Mouse (Mus musculus) cerebellum, adult 11 months (tissue): ENCODE results near the gene Klhl25.
A peak's percentile ranks its signal among the peaks of the same experiment; 100 is the strongest.
"Not testable (repeated sequence)": the region's sequence is repeated elsewhere in the genome, so short reads cannot be mapped to it uniquely, and the experiment has no call there.

ENCODE experiments used
- DNase-seq: peaks from one replicate; pipeline ENCODE4 v3.0.0; 2022

Klhl25 gene

DNA sequence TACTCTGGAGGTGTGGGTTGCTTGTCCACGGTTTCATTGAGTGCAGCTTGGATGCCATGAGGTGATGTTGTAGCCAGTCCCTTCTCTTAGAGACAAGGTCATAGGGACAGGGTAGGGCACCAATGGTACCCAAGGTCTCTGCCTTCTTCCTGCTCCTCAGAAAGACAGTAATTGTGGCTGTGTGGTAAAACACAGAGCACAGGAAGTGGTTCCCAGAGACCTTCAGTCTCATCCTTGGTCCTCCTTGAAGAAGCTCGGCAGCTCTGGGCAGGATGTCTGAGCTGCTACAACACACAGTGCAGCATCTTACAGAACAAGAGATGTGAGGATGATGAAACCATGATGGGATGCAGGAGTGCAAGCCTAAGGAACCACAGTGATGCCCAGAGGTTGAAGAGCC lies 31.3 kb downstream of the Klhl25 start:
- not testable (repeated sequence) for DNase-seq

GRCm38 (mm10) chr7:75880236-75880635 lies 32.1 kb downstream of the Klhl25 start:
- no peak for DNase-seq

DNA sequence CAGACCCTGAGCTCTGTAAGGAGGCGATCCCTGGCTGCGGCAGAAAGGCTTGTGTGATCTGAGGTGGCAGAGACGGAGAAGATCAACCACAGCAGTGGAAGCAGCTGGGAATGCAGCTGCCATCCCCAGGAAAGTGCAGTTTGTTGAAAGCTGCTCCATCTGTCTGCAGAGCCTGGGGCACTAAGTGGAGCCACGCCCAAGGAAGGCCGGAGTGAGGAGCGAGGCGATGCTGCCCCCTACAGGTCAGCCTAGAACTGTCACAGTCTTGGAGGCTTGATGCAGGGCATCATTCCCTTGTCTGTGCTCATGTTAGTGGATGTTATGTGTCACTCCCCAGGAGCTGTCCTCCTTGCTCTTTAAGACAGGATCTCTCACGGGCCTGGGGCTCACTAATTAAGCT lies 32.5 kb downstream of the Klhl25 start:
- peak; percentile 59 for DNase-seq

DNA sequence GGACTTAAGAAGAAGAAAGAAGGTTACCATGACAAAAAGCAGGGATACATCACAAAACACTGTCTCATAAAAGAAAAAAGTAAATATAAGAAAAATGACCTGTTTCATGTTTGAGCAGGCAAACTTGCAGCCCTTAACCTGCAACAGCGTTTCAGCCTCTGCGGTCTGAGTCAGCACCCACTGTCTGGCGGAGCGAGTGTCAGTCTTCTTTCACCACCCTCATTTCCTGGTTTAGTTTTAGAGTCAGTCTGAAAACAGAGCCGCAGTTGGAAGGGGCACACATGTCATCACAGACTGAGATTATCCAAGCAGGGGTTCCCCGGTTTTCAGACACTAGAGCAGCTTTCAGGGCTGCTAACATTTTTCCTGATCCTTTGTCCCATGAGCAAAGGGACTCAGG lies 33.3 kb downstream of the Klhl25 start:
- no peak for DNase-seq

- DNase-seq = no peak
Measured at GRCm38 (mm10) chr7:75881791-75882190, 33.7 kb downstream of the Klhl25 start.

DNA sequence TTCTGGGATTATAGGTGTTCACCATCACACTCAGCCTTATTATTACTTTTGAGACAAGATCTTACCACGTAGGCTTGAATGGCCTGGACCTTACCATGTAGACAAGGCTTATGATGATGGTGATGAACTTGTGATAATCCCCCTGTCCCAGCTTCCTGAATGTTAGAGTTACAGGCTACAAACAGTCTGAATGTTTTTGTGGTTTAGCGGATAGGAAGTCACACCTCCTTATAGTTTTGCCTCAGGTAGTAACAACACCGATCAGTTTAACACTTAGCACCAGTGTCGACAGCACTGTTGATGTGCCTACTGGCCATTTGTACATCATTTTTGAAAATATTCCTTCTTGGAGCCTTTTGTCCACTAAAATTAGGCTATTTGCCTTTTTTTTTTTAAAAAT lies 43.4 kb downstream of the Klhl25 start:
- DNase-seq = no peak

GRCm38 (mm10) chr7:75892737-75893136 lies 44.6 kb downstream of the Klhl25 start:
- no peak for DNase-seq

- DNase-seq = no peak
Measured at GRCm38 (mm10) chr7:75893709-75894108, 45.6 kb downstream of the Klhl25 start.

DNA sequence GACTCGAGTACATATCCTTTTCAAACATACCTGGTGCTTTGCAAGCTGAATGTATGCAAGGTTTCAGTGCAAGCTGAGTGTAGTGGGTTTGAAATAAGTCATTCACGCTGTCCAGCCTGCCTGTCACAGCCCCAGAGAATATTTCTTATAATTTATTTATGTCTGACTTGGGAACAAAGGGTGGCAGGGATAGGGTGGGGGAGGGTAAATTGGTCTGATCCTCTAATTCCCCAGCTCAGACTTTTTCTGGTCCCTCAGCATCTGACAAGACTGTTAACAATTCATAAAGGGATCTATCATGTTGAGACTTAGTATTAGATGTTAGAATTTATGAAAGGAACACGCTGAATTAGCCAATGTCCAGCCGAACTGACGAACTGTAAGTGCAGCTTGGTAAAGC lies 48.9 kb downstream of the Klhl25 start:
- DNase-seq = no peak

DNA sequence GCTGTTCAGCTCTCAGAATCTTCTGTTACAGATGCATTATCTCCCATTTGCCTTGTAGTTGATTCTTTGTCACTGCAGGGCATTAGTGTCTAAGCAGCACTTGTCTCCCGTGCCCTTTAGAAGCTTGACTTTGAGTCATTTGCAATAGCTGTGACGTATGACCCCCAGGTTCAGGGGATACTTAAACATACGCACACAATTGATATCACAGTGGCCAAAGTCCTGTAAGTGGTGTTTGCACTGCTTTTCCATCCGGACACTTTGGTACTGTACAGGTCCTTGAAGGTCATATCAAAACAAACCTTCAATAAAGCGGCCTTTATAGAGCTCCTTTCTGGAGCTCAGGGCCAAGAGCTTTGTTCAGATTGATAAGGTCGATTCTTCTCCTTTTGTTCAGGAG lies 51.0 kb downstream of the Klhl25 start:
- no peak for DNase-seq

- no peak for DNase-seq
Measured at GRCm38 (mm10) chr7:75899517-75899916, 51.4 kb downstream of the Klhl25 start.

DNA sequence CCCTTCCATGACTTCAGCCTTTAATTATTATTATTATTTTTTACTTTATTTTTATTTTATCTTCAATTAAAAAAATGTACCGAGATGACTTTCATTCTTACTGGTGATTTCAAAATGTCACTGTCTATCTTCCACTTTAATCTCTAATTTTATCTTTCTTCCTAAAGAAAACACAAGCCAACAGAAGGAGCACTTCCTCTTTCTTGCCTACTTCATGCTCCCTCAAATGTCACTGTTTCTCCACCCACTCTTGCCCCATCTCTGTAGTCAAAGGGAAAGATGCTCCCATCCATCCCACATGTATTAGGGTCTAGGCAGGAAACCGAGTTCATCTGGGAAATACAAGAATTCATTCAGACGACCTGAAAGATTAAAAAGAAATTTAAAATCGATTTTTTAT lies 51.8 kb downstream of the Klhl25 start:
- no peak for DNase-seq

- DNase-seq = no peak
Measured at GRCm38 (mm10) chr7:75905145-75905544, 57.0 kb downstream of the Klhl25 start.

- DNase-seq = peak; percentile 25
Measured at GRCm38 (mm10) chr7:75910035-75910651, 62.0 kb downstream of the Klhl25 start.

GRCm38 (mm10) chr7:75910652-75911035 lies 62.5 kb downstream of the Klhl25 start:
- no peak for DNase-seq

- DNase-seq = peak; percentile 24
Measured at GRCm38 (mm10) chr7:75913952-75914351, 65.8 kb downstream of the Klhl25 start.

- DNase-seq = not testable (repeated sequence)
Measured at GRCm38 (mm10) chr7:75915550-75915949, 67.4 kb downstream of the Klhl25 start.

DNA sequence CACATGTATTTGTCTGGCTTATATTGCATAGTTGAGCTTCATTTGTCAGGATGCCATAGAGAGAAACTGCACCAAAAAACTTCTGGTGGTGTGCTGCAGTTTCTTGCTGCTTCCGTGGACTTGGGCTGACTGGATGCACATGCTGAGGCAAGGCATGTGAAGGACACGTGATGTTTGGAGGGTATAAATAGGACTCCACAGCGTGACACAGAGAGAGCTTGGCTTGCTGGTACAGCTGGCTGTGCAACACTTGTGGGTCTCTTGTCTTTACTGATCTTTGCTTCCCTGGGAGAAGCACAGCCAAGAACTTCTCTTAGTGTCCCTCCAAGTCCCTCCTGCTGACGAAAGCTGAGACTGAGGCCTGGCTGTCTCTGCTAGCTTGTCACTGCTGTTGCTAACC lies 69.6 kb downstream of the Klhl25 start:
- DNase-seq = no peak

- not testable (repeated sequence) for DNase-seq
Measured at GRCm38 (mm10) chr7:75919745-75920144, 71.6 kb downstream of the Klhl25 start.
